Mouse (Mus musculus): ENCODE data around the gene Hes3. TPM values are rescaled to one million over a fixed set of nuclear protein-coding genes. Genes with fewer than 3 reads are reported as not detected.

Hes3 gene
- polyA plus RNA-seq, 1 experiment from 2014 or later: 2.3 TPM

GRCm38 (mm10) chr4:152278986-152279385 lies 12.5 kb downstream of the Hes3 start:
- H3K27ac ChIP-seq (ENCODE audit: low read depth, low read length): no peak overlapping the region
- no peak overlapping the region for H3K4me2 ChIP-seq (ENCODE audit: low read depth)
- no peaks in the 10 kb centered on the region for H3K36me3 ChIP-seq (ENCODE audit: control insufficient read depth, insufficient read depth, low read length)
- no peaks in the 10 kb centered on the region for H3K9me3 ChIP-seq (ENCODE audit: control insufficient read depth, low read length)
- ATAC-seq (ENCODE audit: insufficient read depth, low FRiP score, low TSS enrichment) (no peak), DNase-seq (ENCODE audit: low spot score) (no peak)
- H3K9ac ChIP-seq (ENCODE audit: low read length): no peak overlapping the region
- H3K27me3 ChIP-seq (ENCODE audit: control insufficient read depth, insufficient read depth, low read length): peaks cover 61% of the 10 kb centered on the region
- H3K4me3 ChIP-seq (ENCODE audit: low read depth, low read length): no peak overlapping the region
- H3K4me1 ChIP-seq (ENCODE audit: control insufficient read depth, insufficient read depth, low read length): peaks cover 18% of the 10 kb centered on the region
- WGBS: 90% methylated on average over 23 of the region's 23 CpGs

- H3K9ac ChIP-seq (ENCODE audit: low read length): no peak overlapping the region
- no peaks in the 10 kb centered on the region for H3K36me3 ChIP-seq (ENCODE audit: control insufficient read depth, insufficient read depth, low read length)
- WGBS: 64% methylated on average over 2 of the region's 2 CpGs
- ATAC-seq (ENCODE audit: insufficient read depth, low FRiP score, low TSS enrichment) (no peak), DNase-seq (ENCODE audit: low spot score) (no peak)
- no peak overlapping the region for H3K4me3 ChIP-seq (ENCODE audit: low read depth, low read length)
- peaks cover 55% of the 10 kb centered on the region for H3K27me3 ChIP-seq (ENCODE audit: control insufficient read depth, insufficient read depth, low read length)
- H3K27ac ChIP-seq (ENCODE audit: low read depth, low read length): no peak overlapping the region
- no peak overlapping the region for H3K4me2 ChIP-seq (ENCODE audit: low read depth)
- peaks cover 18% of the 10 kb centered on the region for H3K4me1 ChIP-seq (ENCODE audit: control insufficient read depth, insufficient read depth, low read length)
- no peaks in the 10 kb centered on the region for H3K9me3 ChIP-seq (ENCODE audit: control insufficient read depth, low read length)
Measured at GRCm38 (mm10) chr4:152277916-152278315, 13.5 kb downstream of the Hes3 start.

- peaks cover 28% of the 10 kb centered on the region for H3K4me1 ChIP-seq (ENCODE audit: control insufficient read depth, insufficient read depth, low read length)
- H3K36me3 ChIP-seq (ENCODE audit: control insufficient read depth, insufficient read depth, low read length): no peaks in the 10 kb centered on the region
- no peak overlapping the region for H3K27ac ChIP-seq (ENCODE audit: low read depth, low read length)
- H3K4me2 ChIP-seq (ENCODE audit: low read depth): no peak overlapping the region
- peaks cover 42% of the 10 kb centered on the region for H3K27me3 ChIP-seq (ENCODE audit: control insufficient read depth, insufficient read depth, low read length)
- DNase-seq (ENCODE audit: low spot score) (peak; percentile 51), ATAC-seq (ENCODE audit: insufficient read depth, low FRiP score, low TSS enrichment) (no peak)
- no peak overlapping the region for H3K4me3 ChIP-seq (ENCODE audit: low read depth, low read length)
- 56% methylated on average over 10 of the region's 10 CpGs for WGBS
- no peak overlapping the region for H3K9ac ChIP-seq (ENCODE audit: low read length)
- no peaks in the 10 kb centered on the region for H3K9me3 ChIP-seq (ENCODE audit: control insufficient read depth, low read length)
Measured at GRCm38 (mm10) chr4:152276389-152277347, 14.8 kb downstream of the Hes3 start.

- Histone ChIP-seq H3K9ac (ENCODE audit: low read length) (peak overlapping the region; percentile 59), H3K4me1 (ENCODE audit: control insufficient read depth, insufficient read depth, low read length) (peaks cover 29% of the 10 kb centered on the region), H3K9me3 (ENCODE audit: control insufficient read depth, low read length) (no peaks in the 10 kb centered on the region), H3K4me2 (ENCODE audit: low read depth) (peak overlapping the region; percentile 75), H3K4me3 (ENCODE audit: low read depth, low read length) (peak overlapping the region; percentile 54), H3K36me3 (ENCODE audit: control insufficient read depth, insufficient read depth, low read length) (no peaks in the 10 kb centered on the region), H3K27me3 (ENCODE audit: control insufficient read depth, insufficient read depth, low read length) (peaks cover 24% of the 10 kb centered on the region), H3K27ac (ENCODE audit: low read depth, low read length) (peak overlapping the region; percentile 67; the same call in 1 of the 2 replicates)
- WGBS: 2% methylated on average over 20 of the region's 20 CpGs
- DNase-seq (ENCODE audit: low spot score) (no peak), ATAC-seq (ENCODE audit: insufficient read depth, low FRiP score, low TSS enrichment) (no peak)
Measured at GRCm38 (mm10) chr4:152274681-152275131, 16.8 kb downstream of the Hes3 start.

GRCm38 (mm10) chr4:152273621-152274236 lies 17.7 kb downstream of the Hes3 start, which contains the start of gene Gpr153:
Gene Gpr153 (plus strand): TSS chr4:152274232.
- H3K4me1 ChIP-seq (ENCODE audit: control insufficient read depth, insufficient read depth, low read length): peaks cover 29% of the 10 kb centered on the region
- peak within 1 kb of the TSS; percentile 67 for H3K27ac ChIP-seq (ENCODE audit: low read depth, low read length)

GRCm38 (mm10) chr4:152273191-152273590 lies 18.3 kb downstream of the Hes3 start:
- Histone ChIP-seq H3K4me2 (ENCODE audit: low read depth) (peak overlapping the region; percentile 75), H3K9ac (ENCODE audit: low read length) (no peak overlapping the region), H3K4me3 (ENCODE audit: low read depth, low read length) (no peak overlapping the region; the same call in none of the 2 replicates), H3K9me3 (ENCODE audit: control insufficient read depth, low read length) (no peaks in the 10 kb centered on the region), H3K36me3 (ENCODE audit: control insufficient read depth, insufficient read depth, low read length) (no peaks in the 10 kb centered on the region), H3K27ac (ENCODE audit: low read depth, low read length) (no peak overlapping the region; the same call in 1 of the 2 replicates), H3K27me3 (ENCODE audit: control insufficient read depth, insufficient read depth, low read length) (peaks cover 18% of the 10 kb centered on the region), H3K4me1 (ENCODE audit: control insufficient read depth, insufficient read depth, low read length) (peaks cover 29% of the 10 kb centered on the region)
- 31% methylated on average over 3 of the region's 3 CpGs for WGBS
- peak; percentile 35 for DNase-seq (ENCODE audit: low spot score)
- no peak for ATAC-seq (ENCODE audit: insufficient read depth, low FRiP score, low TSS enrichment)

More at GRCm38 (mm10) chr4:152273621-152274236, 17.7 kb downstream of the Hes3 start, which contains the start of gene Gpr153:
- Histone ChIP-seq H3K27me3 (ENCODE audit: control insufficient read depth, insufficient read depth, low read length) (peaks cover 18% of the 10 kb centered on the region), H3K4me3 (ENCODE audit: low read depth, low read length) (peak within 1 kb of the TSS; percentile 54), H3K9me3 (ENCODE audit: control insufficient read depth, low read length) (no peaks in the 10 kb centered on the region), H3K4me2 (ENCODE audit: low read depth) (peak within 1 kb of the TSS; percentile 75), H3K36me3 (ENCODE audit: control insufficient read depth, insufficient read depth, low read length) (no peaks in the 10 kb centered on the region), H3K9ac (ENCODE audit: low read length) (peak within 1 kb of the TSS; percentile 59)
- WGBS: under 1% methylated on average over 37 of the region's 48 CpGs
- peak; percentile 49 for ATAC-seq (ENCODE audit: insufficient read depth, low FRiP score, low TSS enrichment)
- peak; percentile 64 for DNase-seq (ENCODE audit: low spot score)

- peak; percentile 48 for DNase-seq (ENCODE audit: low spot score)
- no peaks in the 10 kb centered on the region for H3K9me3 ChIP-seq (ENCODE audit: control insufficient read depth, low read length)
- H3K27me3 ChIP-seq (ENCODE audit: control insufficient read depth, insufficient read depth, low read length): peaks cover 18% of the 10 kb centered on the region
- H3K9ac ChIP-seq (ENCODE audit: low read length): no peak overlapping the region
- peaks cover 32% of the 10 kb centered on the region for H3K4me1 ChIP-seq (ENCODE audit: control insufficient read depth, insufficient read depth, low read length)
- 37% methylated on average over 9 of the region's 9 CpGs for WGBS
- no peak overlapping the region for H3K4me3 ChIP-seq (ENCODE audit: low read depth, low read length)
- no peaks in the 10 kb centered on the region for H3K36me3 ChIP-seq (ENCODE audit: control insufficient read depth, insufficient read depth, low read length)
- H3K27ac ChIP-seq (ENCODE audit: low read depth, low read length): no peak overlapping the region
- no peak for ATAC-seq (ENCODE audit: insufficient read depth, low FRiP score, low TSS enrichment)
- H3K4me2 ChIP-seq (ENCODE audit: low read depth): no peak overlapping the region
Measured at GRCm38 (mm10) chr4:152272449-152273049, 18.9 kb downstream of the Hes3 start.

- H3K36me3 ChIP-seq (ENCODE audit: control insufficient read depth, insufficient read depth, low read length): no peaks in the 10 kb centered on the region
- H3K9ac ChIP-seq (ENCODE audit: low read length): no peak overlapping the region
- no peak overlapping the region for H3K4me3 ChIP-seq (ENCODE audit: low read depth, low read length)
- H3K27me3 ChIP-seq (ENCODE audit: control insufficient read depth, insufficient read depth, low read length): peaks cover 18% of the 10 kb centered on the region
- peaks cover 32% of the 10 kb centered on the region for H3K4me1 ChIP-seq (ENCODE audit: control insufficient read depth, insufficient read depth, low read length)
- 68% methylated on average over 7 of the region's 7 CpGs for WGBS
- ATAC-seq (ENCODE audit: insufficient read depth, low FRiP score, low TSS enrichment): no peak
- no peak for DNase-seq (ENCODE audit: low spot score)
- no peak overlapping the region for H3K4me2 ChIP-seq (ENCODE audit: low read depth)
- no peak overlapping the region for H3K27ac ChIP-seq (ENCODE audit: low read depth, low read length)
- no peaks in the 10 kb centered on the region for H3K9me3 ChIP-seq (ENCODE audit: control insufficient read depth, low read length)
Measured at GRCm38 (mm10) chr4:152272006-152272405, 19.5 kb downstream of the Hes3 start.

All from neural tube, embryonic 11.5 days (tissue).